Mouse (Mus musculus) spleen, postnatal 4 days (tissue): ENCODE results near the gene Phgr1.

Experiments used
- DNase-seq, 2 experiments: peaks; one replicate each; pipeline ENCODE4 v3.0.0; 2022; ENCODE audit warnings: low spot score in 2 of 2

The Phgr1 gene

DNA sequence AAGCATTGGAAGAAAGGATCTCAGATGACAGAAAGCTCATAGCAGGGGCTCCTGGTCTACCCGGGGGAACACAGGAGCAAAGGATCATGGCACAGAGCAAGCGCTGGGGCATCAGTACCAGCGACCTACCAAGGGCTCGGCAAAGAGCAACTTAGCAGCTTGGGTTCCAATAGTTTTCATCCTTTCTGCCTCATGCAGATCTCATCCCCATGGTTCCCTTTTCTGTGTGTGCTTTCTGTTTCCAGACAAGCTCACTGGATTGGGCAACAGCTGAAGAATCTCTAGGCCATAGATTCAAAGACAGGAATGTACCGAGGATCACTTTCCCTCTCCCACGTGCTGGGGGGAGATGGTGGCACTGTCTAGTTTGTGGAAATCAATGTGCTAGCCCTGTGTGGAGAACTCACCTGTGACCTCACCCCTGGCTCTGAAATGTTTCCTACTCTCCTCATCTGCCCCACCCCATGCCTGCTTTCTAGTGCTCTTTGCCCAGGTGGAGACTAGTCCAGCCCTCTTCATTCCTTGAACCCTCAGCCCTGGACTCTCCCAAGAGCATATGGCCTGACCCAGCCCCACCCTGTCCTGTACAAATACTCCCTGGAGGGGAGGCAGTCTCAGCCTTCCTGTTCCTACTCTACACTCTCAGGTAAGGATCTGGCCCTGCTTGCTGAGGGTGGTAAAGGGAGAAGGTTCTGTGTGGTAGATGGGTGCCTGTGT lies at the start of gene Phgr1:
Gene Phgr1, plus strand, starts transcription at position 612 of the 717 bp plus-strand sequence.
- DNase-seq = no peak

DNA sequence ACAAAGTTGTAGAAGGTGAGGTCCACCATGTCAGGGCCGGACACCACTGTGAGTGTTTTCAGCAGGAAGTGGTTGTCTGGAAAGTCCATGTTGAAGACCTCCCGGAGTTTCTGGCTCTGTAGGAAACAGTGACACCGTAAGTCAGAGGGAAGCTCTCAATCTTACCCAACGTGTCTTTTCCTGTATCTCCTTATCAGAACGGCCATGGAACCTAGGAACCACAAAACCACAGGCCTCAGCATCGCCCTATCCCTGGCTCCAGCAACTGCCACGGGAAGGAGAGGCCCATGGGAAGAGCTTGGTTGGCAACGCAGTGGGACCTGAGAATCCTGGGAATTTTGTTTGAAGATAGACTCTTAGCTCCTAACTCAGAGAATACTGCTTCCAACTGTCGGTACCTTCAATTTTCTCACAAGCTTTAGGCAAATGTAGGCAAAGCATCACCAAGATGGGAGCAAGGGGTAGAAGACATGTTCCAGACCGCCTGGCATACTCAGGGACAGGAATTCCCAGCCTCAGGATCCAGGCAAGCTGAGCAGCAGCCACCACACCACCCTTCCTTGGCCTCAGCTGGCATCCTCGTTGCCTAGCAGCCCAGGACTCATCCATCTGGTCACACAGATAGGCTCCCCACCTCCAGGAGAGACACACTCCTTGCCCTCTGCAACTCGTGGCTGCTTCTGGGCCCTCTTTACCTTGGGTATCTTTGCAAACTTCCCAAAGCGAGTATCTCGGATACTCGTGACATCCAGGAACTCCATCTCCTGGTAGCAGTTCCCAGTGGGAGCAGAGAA lies 48.7 kb upstream of the Phgr1 start:
- no peak for DNase-seq

DNA sequence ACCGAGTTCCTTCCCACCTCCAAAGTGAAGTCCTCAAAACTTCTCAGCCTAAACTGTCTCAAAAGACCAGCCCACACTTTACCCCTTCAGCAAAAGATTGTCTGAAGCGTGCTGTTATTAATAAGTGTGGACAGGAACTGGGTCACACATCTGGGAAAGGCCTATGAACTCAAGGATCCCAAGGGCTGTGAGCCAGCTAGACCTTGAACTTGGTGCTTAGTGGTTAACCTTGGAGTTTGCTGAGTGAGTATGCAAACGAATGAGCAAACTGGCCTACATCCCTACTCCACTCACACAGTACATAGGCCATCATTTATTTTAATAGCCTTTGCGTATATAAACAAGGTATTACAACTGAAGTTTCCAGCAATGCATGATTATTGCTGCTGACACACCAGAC lies 47.1 kb upstream of the Phgr1 start:
- DNase-seq = no peak

DNA sequence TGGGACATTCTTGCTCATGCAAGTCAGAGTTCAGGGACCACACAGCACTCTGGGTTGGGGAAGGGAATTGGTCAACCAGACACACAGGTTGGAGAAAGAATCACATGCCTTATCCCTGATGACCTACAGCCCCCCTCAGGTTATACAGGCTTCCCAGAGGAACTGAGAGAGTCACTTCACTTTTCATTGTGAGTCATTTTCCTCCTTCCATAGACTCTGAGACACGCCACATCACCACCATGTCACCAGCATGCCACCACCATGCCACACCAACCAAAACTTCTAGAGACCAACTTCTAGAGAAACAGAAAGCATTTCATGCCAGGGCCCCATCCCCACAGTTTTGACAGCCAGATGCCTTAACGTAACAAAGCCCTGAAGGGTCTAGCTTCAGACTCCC lies 45.7 kb upstream of the Phgr1 start:
- no peak for DNase-seq

DNA sequence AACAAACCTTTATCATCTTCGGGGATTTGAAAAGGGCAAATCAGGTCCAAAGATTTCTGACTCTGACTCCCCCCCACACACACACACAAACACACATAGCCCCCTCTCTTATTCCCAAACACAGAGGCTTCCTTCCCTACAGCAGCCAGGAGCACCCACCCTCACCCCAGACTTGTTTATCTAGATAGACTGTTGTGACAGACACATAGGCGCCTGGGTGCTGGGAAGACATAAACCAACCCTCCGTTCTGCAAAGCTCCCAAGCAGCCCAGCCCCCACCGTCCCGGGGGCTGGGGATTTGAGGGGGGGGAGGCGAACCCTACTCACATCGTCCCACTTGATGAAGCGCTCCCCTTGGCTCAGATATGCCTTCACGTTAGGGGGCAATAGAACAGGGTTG lies 44.7 kb upstream of the Phgr1 start:
- DNase-seq = no peak

DNA sequence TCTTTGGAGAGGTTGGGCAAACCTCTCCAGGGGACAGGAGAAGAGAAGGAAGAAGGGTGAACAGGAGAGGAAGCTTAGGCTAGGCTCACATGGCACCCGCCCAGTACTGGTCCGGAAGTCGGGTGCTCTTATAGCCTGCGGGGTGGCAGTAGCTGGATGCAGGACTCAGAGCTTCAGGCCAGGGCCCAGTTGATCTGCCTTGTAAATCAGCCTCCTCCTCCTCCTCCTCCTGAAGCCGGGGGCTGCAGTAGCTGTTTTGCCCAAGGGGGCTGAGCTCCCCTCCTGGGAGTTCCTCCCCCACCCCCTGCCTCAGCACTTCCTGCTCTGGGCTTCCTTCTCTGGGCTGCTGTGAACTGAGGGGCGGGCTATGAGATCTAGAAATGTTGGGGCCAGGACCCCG lies 44.2 kb upstream of the Phgr1 start, which contains the start of gene Plcb2:
Gene Plcb2, minus strand, starts transcription at position 102 of the 400 bp plus-strand sequence.
- peak; percentile 53 to 77 for DNase-seq

DNA sequence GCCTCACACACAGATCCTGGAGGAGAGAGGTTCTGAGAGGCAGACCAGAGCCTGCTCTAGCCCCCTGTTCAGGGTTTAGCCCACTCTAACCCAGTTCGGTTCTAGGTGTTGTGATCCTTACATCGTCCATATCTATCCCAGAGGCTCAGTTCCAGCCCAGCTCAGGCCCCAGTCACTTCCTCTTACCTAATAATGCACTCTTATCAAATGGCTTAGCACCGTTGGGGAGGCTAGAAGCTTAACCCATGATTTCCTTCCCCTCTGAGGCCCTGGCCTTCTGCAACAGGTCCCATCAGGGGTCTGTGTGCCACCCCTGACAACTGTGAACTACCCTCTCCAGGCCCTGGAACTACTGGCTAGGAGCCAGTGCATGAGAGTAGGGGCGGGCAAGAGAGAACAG lies 43.4 kb upstream of the Phgr1 start:
- DNase-seq = no peak

DNA sequence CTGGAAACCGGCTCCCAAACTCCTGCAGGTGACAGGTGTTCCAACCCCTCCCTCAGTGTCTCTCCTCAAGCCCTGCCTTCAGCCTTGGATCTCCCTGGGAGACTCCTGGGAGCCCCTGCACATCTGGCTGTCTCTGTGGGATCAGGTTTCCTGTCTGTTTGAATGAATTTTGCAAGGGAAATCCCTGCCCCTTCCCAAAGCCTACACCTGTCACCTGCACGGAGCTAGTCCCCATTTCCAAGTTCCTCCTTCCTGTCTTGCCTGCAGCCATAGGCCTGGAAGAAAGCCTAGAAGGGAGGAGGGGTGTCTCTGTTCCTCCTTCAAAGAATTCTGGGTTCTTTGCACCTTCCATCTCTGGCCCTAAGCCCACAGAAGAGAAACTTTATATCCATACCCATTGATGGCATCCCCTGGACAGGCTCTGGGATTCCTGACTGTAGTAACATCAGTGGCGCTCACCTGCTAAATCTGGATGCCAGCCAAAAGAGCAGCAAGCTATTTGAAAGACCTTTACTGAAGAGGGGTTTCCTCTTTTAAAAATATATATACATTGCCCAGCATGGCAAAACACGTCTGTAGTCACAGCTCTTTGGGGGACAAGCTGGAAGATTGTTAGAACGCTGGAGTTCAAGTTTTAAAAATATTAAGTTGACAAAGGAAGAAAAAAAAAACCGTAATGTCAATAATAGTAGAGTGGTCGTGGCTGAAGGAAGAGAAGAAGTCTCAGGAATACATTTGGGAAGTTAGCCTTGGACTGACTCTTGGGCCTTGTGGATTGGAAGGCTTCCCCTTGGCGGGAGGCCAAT lies 42.5 kb upstream of the Phgr1 start:
- no peak for DNase-seq

DNA sequence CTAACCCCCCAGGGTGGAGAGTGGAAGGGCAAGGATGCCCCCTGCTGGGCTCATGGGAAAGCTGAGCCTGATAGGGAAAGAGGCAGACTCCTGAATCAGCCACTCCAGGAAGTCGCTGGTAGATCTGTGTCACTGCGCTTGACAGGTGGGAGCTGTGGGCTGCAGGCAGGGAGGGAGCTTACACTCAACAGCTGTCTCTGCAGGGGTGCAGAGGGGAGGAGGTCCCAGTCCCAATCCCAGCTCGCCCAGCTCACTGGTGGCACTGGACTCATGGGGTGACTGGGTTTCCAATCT lies 42.0 kb upstream of the Phgr1 start:
- DNase-seq = peak; percentile 67 to 82

DNA sequence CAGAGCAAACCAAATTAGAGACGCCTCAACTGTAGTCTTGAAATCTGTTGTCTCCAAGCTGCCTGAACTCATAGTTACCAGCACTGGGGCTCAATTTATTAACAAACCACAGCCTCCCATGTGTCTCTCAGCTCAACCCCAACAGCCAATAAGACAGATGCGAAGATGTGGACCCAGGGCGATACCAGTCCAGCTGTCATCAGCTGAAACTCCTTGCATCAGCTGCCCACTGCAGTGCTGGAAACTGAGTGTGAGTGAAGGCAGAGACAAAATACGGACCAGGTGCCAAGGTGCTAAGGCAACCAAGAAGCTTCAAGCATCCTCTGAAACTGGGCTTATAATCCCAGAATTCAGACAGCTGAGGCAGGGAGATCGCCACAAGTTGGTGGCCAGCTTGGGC lies 40.6 kb upstream of the Phgr1 start:
- DNase-seq = no peak

DNA sequence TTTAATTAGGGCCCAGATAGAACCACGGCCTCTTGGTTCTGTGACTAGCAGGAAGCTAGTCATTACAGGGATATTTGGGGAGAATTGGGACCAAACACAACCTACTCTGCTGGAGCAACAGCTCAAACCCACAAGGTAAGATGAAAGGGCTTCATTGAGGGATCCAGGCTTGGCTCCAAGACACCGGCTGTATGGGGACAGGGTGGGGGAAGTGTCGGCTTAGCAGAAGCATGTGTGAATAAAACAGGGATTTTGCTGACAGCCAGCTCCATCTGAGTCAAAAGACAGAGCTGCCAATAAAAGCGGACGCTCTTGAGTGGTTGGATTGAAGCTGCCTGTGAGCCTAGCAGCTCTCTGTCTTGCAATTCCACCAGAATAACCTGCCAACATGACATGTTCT lies 39.2 kb upstream of the Phgr1 start:
- no peak for DNase-seq

DNA sequence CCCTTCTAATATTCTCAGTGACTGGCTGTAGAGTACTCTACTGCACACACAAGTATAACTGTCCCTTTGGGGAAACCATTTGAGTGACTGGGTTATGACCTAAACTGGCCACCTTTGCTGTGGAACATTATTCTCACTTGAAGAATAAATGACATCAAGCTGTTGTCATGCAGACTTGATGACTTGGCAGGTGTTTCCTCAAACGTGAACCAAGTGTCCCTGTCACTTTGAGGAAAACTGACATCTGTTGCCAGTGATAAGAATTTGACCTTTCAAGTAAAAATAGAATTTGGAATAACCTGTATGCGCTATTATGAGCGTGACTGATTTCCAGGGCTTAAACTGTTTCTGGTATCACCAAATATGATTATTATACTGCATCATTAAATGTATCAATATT lies 32.2 kb upstream of the Phgr1 start:
- no peak for DNase-seq

DNA sequence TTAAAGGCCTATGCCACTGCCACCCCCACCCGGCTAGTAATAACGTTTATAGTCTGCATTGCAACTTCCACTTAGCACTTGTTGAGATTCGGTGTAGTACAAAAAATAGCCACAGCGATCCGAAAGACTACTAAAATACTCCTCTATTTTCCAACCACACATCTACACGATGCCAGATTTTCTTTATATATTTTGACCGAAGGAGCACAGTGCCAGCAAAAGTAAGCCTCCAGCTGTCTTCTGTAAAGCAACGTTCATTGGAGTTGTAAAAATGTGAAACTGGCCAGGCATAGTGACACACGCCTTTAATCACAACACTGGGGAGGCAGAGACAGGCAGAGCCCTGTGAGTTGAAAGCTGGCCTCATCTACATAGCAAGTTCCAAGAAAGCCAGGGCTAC lies 31.4 kb upstream of the Phgr1 start:
- no peak for DNase-seq

DNA sequence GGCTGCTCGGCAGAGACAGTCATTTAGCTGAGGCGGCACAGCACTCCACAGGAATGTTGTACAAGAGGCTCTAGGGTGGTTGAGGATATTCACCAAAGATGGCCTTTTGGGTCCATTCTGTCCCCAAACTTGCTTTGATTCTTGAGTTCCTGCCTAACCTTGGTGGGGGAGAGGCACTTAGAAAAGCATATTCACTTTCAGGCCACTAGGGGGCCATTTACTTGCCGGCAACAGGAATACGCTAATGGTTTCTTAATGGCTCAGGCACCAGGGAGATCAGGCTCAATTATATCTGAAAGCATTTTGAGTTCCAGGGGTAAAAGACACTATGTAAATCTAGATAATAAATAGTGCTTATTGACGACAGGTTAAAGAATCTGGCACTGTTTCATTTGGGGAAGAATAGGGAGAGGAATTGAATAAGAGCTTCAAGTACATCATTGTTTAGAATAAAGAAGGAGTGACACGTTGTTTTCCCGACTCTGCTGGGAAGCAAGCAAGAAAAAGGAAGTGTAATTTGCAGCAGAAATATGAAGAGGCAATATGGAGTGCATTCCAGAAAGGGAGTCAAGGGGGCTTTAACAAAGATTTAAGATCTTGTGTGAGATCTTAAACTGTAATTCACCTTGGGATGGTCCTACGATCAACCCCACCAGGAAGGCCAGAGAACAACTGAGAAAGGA lies 29.2 kb upstream of the Phgr1 start:
- DNase-seq = no peak

DNA sequence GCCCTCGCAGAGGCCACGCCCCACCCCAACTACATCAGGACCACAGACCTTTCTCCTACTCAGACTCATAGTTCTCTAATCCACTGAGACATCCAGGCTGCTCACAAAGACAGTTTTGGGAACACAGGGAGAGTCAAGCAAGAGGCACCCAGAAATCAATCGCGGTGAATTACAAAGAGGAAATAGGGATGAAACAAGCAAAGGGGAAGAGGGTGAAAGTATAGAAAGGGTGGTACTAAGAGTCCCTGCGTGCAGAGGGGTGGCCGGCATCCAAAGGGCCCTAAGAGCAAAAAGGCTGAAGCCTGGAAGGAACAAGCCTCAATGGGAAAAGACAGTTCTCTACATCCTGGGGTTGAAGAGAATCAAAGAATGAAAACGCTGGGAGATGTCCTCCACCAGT lies 27.9 kb upstream of the Phgr1 start:
- no peak for DNase-seq

DNA sequence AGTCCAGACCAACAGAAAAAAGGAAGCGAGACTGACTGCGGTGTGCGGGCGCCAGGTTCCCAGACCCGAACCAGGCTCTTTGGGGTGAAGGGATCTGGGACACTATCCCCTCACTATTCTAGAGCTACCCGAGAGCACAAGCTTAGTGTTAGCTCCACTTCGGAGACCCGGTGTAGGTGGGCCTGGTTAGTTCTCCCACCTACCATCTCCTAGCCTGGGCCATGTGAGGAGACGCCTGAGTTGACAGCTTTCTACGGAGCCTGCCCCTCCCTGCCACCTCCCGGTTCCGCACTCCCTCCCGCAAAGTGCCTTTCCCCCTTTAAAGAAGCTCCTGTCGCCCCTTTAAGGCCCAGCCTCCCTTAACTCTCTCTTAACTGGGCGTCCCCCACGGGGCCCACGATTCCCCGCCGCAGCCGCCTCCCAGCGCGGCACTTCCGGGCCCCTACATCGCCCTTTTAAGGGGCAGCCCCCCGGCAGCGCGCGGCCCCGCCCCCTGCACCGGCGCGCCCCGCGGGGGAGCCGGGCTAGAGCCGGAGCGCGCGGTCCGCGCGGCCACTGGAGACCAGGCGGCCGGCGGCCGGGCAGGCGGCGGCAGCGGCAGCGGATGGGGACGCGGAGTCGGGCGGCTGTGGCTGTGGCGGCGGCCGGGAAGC lies 27.2 kb upstream of the Phgr1 start, which contains the start of gene Inafm2:
Gene Inafm2, plus strand, starts transcription at position 527 of the 653 bp plus-strand sequence.
- peak; percentile 86 to 92 for DNase-seq

DNA sequence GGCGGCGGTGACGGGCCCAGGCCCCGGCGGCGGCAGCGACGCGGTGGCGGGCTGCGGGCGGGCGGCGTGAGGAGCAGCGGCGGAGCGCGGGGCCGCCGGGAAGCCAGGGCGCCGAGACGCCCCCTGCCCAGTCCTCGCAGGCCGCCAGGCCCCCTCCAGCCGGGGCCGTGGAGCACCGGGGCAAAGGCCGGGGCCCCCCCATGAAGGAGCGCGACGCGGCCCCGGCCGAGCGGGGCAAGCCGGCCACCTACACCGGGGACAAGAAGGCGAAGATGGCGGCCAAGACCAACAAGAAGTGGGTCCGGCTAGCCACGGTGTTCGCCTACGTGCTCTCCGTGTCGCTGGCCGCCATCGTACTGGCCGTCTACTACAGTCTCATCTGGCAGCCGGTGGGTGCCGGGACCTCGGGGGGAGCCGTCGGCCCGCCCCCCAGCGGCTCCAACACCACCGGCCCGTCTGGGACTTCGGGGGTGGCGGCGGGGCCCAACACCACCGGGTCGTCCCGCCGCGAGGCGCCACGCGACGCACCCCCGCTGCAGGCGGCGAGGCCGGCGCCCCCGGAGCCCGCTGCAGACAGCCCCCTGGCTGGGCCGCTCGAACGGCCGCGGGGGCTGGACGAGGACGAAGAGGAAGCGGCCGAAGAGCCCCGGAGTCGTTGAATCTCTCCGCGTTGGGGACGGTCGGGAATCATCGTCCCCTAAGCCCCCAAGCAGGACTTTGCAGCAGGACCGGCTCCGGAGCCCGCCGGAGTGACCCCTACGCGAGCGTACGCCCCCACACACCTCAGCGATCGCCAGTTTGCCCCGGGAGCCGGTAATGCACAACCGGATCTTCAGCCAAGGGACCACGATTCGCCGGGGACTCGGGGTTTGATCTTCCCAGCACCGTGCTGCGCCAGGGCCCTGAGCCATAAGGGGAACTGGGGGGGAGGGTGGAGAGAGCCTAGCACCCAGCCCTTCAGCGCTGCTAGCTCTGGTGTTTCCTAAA lies 26.4 kb upstream of the Phgr1 start:
- peak; percentile 48 to 81 for DNase-seq

DNA sequence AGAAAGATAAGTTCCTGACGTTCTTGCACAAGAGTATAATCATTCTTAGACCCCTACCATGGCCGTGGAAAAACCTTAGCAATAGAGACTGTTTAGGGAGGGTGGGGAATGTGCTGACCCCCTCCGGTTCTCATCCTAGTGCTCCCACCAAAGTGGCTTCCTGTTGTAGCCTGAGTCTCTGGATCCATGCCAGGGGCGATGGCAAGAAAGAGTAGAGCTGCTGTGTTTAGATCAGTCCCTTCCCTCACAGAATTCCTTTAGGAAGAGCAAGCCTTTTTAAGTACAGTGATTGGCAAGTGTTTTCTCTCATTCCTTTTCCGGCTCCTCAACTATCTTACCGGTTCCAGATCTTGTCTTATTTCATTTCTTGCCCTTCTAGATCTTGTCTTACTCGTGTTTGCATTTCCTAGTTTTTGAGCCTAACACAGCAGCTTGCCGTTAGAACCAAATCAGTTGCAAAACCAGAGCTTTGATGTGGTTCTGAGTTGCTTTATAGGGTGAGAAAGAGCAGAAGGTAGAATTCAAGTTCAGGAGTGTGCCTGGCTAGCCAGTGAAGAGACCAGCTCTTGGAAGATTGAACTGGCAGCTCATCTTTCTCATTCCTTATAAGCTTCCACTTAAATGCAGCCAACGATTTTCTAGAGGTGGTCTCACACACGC lies 25.1 kb upstream of the Phgr1 start:
- no peak for DNase-seq

DNA sequence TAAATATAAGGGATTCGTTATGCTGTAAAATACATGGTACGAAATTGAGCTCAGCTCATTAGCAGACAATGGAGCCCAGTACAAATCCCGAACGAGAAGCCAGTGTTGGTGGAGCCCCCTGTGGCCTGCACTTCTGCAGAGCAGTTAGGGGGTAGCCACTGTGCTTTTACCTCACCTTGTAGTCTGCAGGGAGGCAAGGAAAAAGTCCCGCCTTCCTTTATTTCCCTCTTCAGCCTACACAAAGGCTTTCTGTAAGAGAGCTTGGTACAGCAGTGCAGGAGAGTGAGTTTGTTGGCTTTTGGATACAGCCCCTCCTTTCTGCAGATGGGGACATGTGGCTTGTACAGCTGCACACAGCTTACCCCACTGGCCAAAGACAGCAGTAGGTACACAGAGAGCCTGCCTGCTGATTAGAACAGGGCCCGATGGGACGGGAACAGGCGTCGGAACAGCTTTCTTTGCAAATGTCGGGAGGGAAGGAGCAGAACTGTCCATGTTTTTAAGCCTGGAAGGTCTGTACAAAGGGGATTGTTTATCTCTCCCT lies 23.2 kb upstream of the Phgr1 start:
- no peak for DNase-seq
